Mouse (Mus musculus) adrenal gland, adult 18-20 months (tissue): ENCODE data around the gene Tsc22d1. TPM values are rescaled to one million over a fixed set of nuclear protein-coding genes. Genes with fewer than 3 reads are reported as not detected.

ENCODE experiments used
- DNase-seq, 2 experiments: peaks; one replicate each; pipeline ENCODE4 v3.0.0; 2021 to 2022; ENCODE audit warnings: low spot score in 2 of 2
- total RNA-seq, 2 experiments: library from RNA; stranded (reverse); gene quantifications; 1 replicate in 1 of 2; 2 replicates in 1 of 2; pipeline ENCODE4 v1.2.3; 2021

Gene Tsc22d1
- total RNA-seq, 2 experiments from 2014 or later, result 945 to 1,401 TPM

GRCm38 (mm10) chr14:76513395-76514049 is 98.8 kb downstream of the Tsc22d1 start:
- no peak for DNase-seq

- DNase-seq, result no peak
Observed at GRCm38 (mm10) chr14:76514050-76514585, 99.4 kb downstream of the Tsc22d1 start.

GRCm38 (mm10) chr14:76515620-76516019 is 100.9 kb downstream of the Tsc22d1 start:
- no peak for DNase-seq

- DNase-seq, result no peak
Observed at GRCm38 (mm10) chr14:76518217-76518616, 103.5 kb downstream of the Tsc22d1 start.

- DNase-seq, result no peak
Observed at GRCm38 (mm10) chr14:76520606-76521005, 105.8 kb downstream of the Tsc22d1 start.

GRCm38 (mm10) chr14:76521308-76521707 is 106.5 kb downstream of the Tsc22d1 start:
- DNase-seq, result no peak

- DNase-seq, result no peak
Observed at GRCm38 (mm10) chr14:76523344-76523743, 108.6 kb downstream of the Tsc22d1 start.

GRCm38 (mm10) chr14:76526467-76526866 is 111.7 kb downstream of the Tsc22d1 start:
- no peak for DNase-seq

GRCm38 (mm10) chr14:76527030-76527719 is 112.4 kb downstream of the Tsc22d1 start:
- no peak for DNase-seq

- DNase-seq, result no peak
Observed at GRCm38 (mm10) chr14:76527758-76528313, 113.1 kb downstream of the Tsc22d1 start.

- DNase-seq, result no peak
Observed at GRCm38 (mm10) chr14:76528641-76529040, 113.9 kb downstream of the Tsc22d1 start.

- no peak for DNase-seq
Observed at GRCm38 (mm10) chr14:76531027-76531660, 116.4 kb downstream of the Tsc22d1 start.

- DNase-seq, result no peak
Observed at GRCm38 (mm10) chr14:76532257-76533169, 117.8 kb downstream of the Tsc22d1 start.

GRCm38 (mm10) chr14:76533170-76533815 is 118.5 kb downstream of the Tsc22d1 start:
- DNase-seq, result no peak

- no peak for DNase-seq
Observed at GRCm38 (mm10) chr14:76535096-76535495, 120.3 kb downstream of the Tsc22d1 start.

GRCm38 (mm10) chr14:76536921-76537320 is 122.2 kb downstream of the Tsc22d1 start:
- DNase-seq, result no peak

GRCm38 (mm10) chr14:76540005-76540670 is 125.4 kb downstream of the Tsc22d1 start:
- no peak for DNase-seq

GRCm38 (mm10) chr14:76541341-76541740 is 126.6 kb downstream of the Tsc22d1 start:
- no peak for DNase-seq

- DNase-seq, result no peak
Observed at GRCm38 (mm10) chr14:76544136-76544535, 129.4 kb downstream of the Tsc22d1 start.
